Mouse (Mus musculus): ENCODE results near the gene Gm12789.
"Not testable (repeated sequence)": the region's sequence is repeated elsewhere in the genome, so short reads cannot be mapped to it uniquely, and the experiment has no call there.

DNA sequence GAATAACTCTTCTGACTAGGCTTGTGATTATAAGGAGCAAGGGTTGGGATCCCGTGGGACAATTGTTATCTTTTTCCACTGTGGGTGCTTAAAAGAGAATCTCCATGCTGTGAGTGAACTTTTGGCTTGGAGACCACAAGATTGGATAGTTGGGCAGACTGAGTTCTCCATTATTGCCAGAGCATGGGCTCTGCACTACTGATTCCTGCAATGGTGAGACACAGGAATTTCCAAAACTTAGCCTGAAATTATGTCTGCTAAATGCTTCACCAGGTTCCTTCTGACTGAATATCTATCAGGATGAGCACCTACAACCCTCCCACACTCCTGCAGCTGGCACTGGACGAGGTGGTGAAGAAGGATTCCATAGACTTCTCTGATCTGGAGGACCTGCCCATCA, 46.3 kb upstream of the Gm12789 start, which contains the start of gene Gm12794:
- TF ChIP-seq EP300, CTCF (IDR thresholded peaks at IDR 0.05): not testable (repeated sequence)

Data from lung, postnatal 0 days (tissue).